Mouse (Mus musculus) forebrain, embryonic 15.5 days (tissue): ENCODE data around the gene Pfdn6. TPM values are rescaled to one million over a fixed set of nuclear protein-coding genes. Genes with fewer than 3 reads are reported as not detected.

Experiments used
- ATAC-seq: fragments of 200-750 bp; cut with Nextera tagmentation; replicated peaks from 2 replicates; pipeline ENCODE4 v1.8.0; 2017; ENCODE audit warnings: mild to moderate bottlenecking, moderate TSS enrichment, moderate library complexity
- H3K27ac ChIP-seq: fragments of 300-500 bp; sonication (generic); replicated peaks from 2 replicates; pipeline ENCODE4 v1.5.1; 2015; ENCODE audit warnings: mild to moderate bottlenecking, inconsistent platforms
- H3K27me3 ChIP-seq: fragments of 300-500 bp; sonication (generic); 2 replicates; pipeline ENCODE4 v1.6.1; 2015; ENCODE audit warnings: inconsistent platforms
- H3K36me3 ChIP-seq: fragments of 300-500 bp; sonication (generic); 2 replicates; pipeline ENCODE4 v1.6.1; 2015; ENCODE audit warnings: mild to moderate bottlenecking, inconsistent platforms
- H3K4me1 ChIP-seq: fragments of 300-500 bp; sonication (generic); 2 replicates; pipeline ENCODE4 v1.6.1; 2015; ENCODE audit warnings: inconsistent platforms
- H3K4me2 ChIP-seq: fragments of 300-500 bp; sonication (generic); replicated peaks from 2 replicates; pipeline ENCODE4 v1.6.1; 2015; ENCODE audit warnings: mild to moderate bottlenecking, inconsistent platforms
- H3K4me3 ChIP-seq: fragments of 300-500 bp; sonication (generic); 2 replicates; pipeline ENCODE4 v1.5.1; 2015; ENCODE audit warnings: mild to moderate bottlenecking, inconsistent platforms
- H3K9ac ChIP-seq: fragments of 300-500 bp; sonication (generic); replicated peaks from 2 replicates; pipeline ENCODE4 v1.6.1; 2015; ENCODE audit warnings: mild to moderate bottlenecking, inconsistent platforms
- H3K9me3 ChIP-seq: fragments of 300-500 bp; sonication (generic); 2 replicates; pipeline ENCODE4 v1.6.1; 2016; ENCODE audit warnings: inconsistent platforms
- WGBS: fragments of 180-500 bp; shearing (Covaris S2); methylation state at CpG from one replicate; pipeline ENCODE4 v1.1.7; 2015; ENCODE audit warnings: mixed read lengths; 5-methylcytosine and 5-hydroxymethylcytosine counted together
- polyA plus RNA-seq: library from polyadenylated mRNA; unstranded; fragments of >200 nt; fragmentation: Nextera tagmentation; extraction: Ambion mirVana; gene quantifications from 2 replicates; pipeline ENCODE4 v1.2.1, GENCODE M21; 2015

Gene Pfdn6
- polyA plus RNA-seq, 1 experiment from 2014 or later, result 198 TPM

GRCm38 (mm10) chr17:33928251-33928947, 11.7 kb downstream of the Pfdn6 start:
- Histone ChIP-seq H3K27me3 (no peaks in the 10 kb centered on the region), H3K36me3 (peaks cover 2% of the 10 kb centered on the region; the same call in 1 of the 2 replicates), H3K27ac (no peak overlapping the region), H3K4me2 (peak overlapping the region; percentile 99), H3K9me3 (no peaks in the 10 kb centered on the region), H3K9ac (peak overlapping the region; percentile 88), H3K4me3 (peak overlapping the region; percentile 82), H3K4me1 (peaks cover 26% of the 10 kb centered on the region)
- no peak for ATAC-seq
- WGBS, result 62% methylated on average over 21 of the region's 21 CpGs

- Histone ChIP-seq H3K4me2 (no peak overlapping the region), H3K4me3 (no peak overlapping the region), H3K4me1 (peaks cover 24% of the 10 kb centered on the region), H3K36me3 (no peaks in the 10 kb centered on the region), H3K9me3 (no peaks in the 10 kb centered on the region), H3K27me3 (no peaks in the 10 kb centered on the region), H3K9ac (no peak overlapping the region), H3K27ac (no peak overlapping the region)
- 79% methylated on average over 17 of the region's 17 CpGs for WGBS
- no peak for ATAC-seq
Observed at GRCm38 (mm10) chr17:33926207-33926932, 13.8 kb downstream of the Pfdn6 start.

- H3K27me3 ChIP-seq, result no peaks in the 10 kb centered on the region
- H3K4me3 ChIP-seq, result no peak overlapping the region
- ATAC-seq, result no peak
- peaks cover 17% of the 10 kb centered on the region for H3K4me1 ChIP-seq
- WGBS, result 83% methylated on average over 21 of the region's 21 CpGs
- no peaks in the 10 kb centered on the region for H3K36me3 ChIP-seq
- no peak overlapping the region for H3K4me2 ChIP-seq
- no peak overlapping the region for H3K9ac ChIP-seq
- H3K9me3 ChIP-seq, result no peaks in the 10 kb centered on the region
- no peak overlapping the region for H3K27ac ChIP-seq
Observed at GRCm38 (mm10) chr17:33925406-33926116, 14.6 kb downstream of the Pfdn6 start.

- ATAC-seq, result no peak
- H3K4me1 ChIP-seq, result peaks cover 21% of the 10 kb centered on the region
- WGBS, result 88% methylated on average over 10 of the region's 10 CpGs
- H3K9me3 ChIP-seq, result no peaks in the 10 kb centered on the region
- H3K9ac ChIP-seq, result no peak overlapping the region
- no peaks in the 10 kb centered on the region for H3K27me3 ChIP-seq
- H3K36me3 ChIP-seq, result no peaks in the 10 kb centered on the region
- H3K27ac ChIP-seq, result no peak overlapping the region
- H3K4me3 ChIP-seq, result no peak overlapping the region
- H3K4me2 ChIP-seq, result no peak overlapping the region
Observed at GRCm38 (mm10) chr17:33924577-33925283, 15.4 kb downstream of the Pfdn6 start.

- Histone ChIP-seq H3K4me3 (no peak overlapping the region), H3K9ac (no peak overlapping the region), H3K27ac (no peak overlapping the region), H3K4me2 (0 out of 2 replicates have a peak overlapping the region, but pooled peaks have one; percentile 89), H3K27me3 (no peaks in the 10 kb centered on the region), H3K36me3 (no peaks in the 10 kb centered on the region), H3K4me1 (peaks cover 32% of the 10 kb centered on the region), H3K9me3 (no peaks in the 10 kb centered on the region)
- no peak for ATAC-seq
- WGBS, result 93% methylated on average over 7 of the region's 7 CpGs
Observed at GRCm38 (mm10) chr17:33921361-33921760, 18.8 kb downstream of the Pfdn6 start.

GRCm38 (mm10) chr17:33920282-33921097, 19.7 kb downstream of the Pfdn6 start:
- Histone ChIP-seq H3K4me1 (peaks cover 35% of the 10 kb centered on the region), H3K27me3 (no peaks in the 10 kb centered on the region), H3K27ac (no peak overlapping the region; the same call in 1 of the 2 replicates), H3K4me2 (peak overlapping the region; percentile 89), H3K36me3 (no peaks in the 10 kb centered on the region), H3K9me3 (no peaks in the 10 kb centered on the region), H3K9ac (peak overlapping the region; percentile 53), H3K4me3 (peak overlapping the region; percentile 46)
- under 1% methylated on average over 36 of the region's 36 CpGs for WGBS
- ATAC-seq, result no peak

GRCm38 (mm10) chr17:33919351-33920281, 20.5 kb downstream of the Pfdn6 start:
- Histone ChIP-seq H3K36me3 (0 out of 2 replicates have a peak, but pooled peaks cover 6% of the 10 kb centered on the region), H3K9me3 (no peaks in the 10 kb centered on the region), H3K4me1 (peaks cover 44% of the 10 kb centered on the region), H3K27me3 (no peaks in the 10 kb centered on the region), H3K4me2 (peak overlapping the region; percentile 89), H3K9ac (peak overlapping the region; percentile 53), H3K27ac (peak overlapping the region; percentile 28), H3K4me3 (peak overlapping the region; percentile 46)
- ATAC-seq, result no peak
- under 1% methylated on average over 52 of the region's 52 CpGs for WGBS

- Histone ChIP-seq H3K27me3 (no peaks in the 10 kb centered on the region), H3K4me1 (peaks cover 44% of the 10 kb centered on the region), H3K9me3 (no peaks in the 10 kb centered on the region), H3K36me3 (peaks cover 16% of the 10 kb centered on the region), H3K9ac (peak overlapping the region; percentile 53; the same call in 1 of the 2 replicates), H3K4me2 (peak overlapping the region; percentile 89; the same call in 1 of the 2 replicates), H3K4me3 (peak overlapping the region; percentile 46), H3K27ac (no peak overlapping the region)
- WGBS, result 60% methylated on average over 37 of the region's 37 CpGs
- ATAC-seq, result no peak
Observed at GRCm38 (mm10) chr17:33918293-33919203, 21.6 kb downstream of the Pfdn6 start.

- no peak for ATAC-seq
- Histone ChIP-seq H3K4me3 (0 out of 2 replicates have a peak overlapping the region, but pooled peaks have one; percentile 1), H3K4me1 (peaks cover 44% of the 10 kb centered on the region), H3K9me3 (no peaks in the 10 kb centered on the region), H3K27me3 (no peaks in the 10 kb centered on the region), H3K27ac (no peak overlapping the region), H3K4me2 (no peak overlapping the region), H3K9ac (no peak overlapping the region), H3K36me3 (peaks cover 22% of the 10 kb centered on the region)
- 86% methylated on average over 18 of the region's 18 CpGs for WGBS
Observed at GRCm38 (mm10) chr17:33917656-33918292, 22.4 kb downstream of the Pfdn6 start.
